8 mouse cellular contexts compared by ENCODE assay signal in genomic region chr11:52365143-52365542, GRCm38 (mm10). TPM values are rescaled to one million over a fixed set of nuclear protein-coding genes. Genes with fewer than 3 reads are reported as not detected.
DNase-seq lines count a peak whose midpoint lies in the region; ATAC-seq and TF ChIP-seq lines count a peak whose summit lies in the region.

No protein-coding gene starts in this region.

- no peak for TF ChIP-seq CTCF in G1E (IDR thresholded peaks at IDR 0.05; ENCODE audit: low read depth, low read length)

- peak overlapping the region; percentile 58; the same call in 1 of the 2 replicates for H3K4me3 ChIP-seq in G1E (ENCODE audit: low read depth, low read length)
- no peak overlapping the region for H3K4me3 ChIP-seq in neural tube, embryonic 15.5 days (replicated peaks)

- 0 out of 2 replicates have a peak overlapping the region, but pooled peaks have one; percentile 3 for H3K9ac ChIP-seq in neural tube, embryonic 15.5 days (replicated peaks)

- intact Hi-C loops in gastrocnemius, postnatal 14 days (cut with DNase I; ENCODE audit: low total_unique reads): no loop called here

- peaks cover 75% of the 10 kb centered on the region for H3K4me1 ChIP-seq in G1E (ENCODE audit: insufficient read depth, low read depth, low read length)
- H3K4me1 ChIP-seq in neural tube, embryonic 15.5 days: peaks cover 60% of the 10 kb centered on the region

- 95% methylated on average over 1 of the region's 1 CpGs for WGBS in neural tube, embryonic 15.5 days

- no peaks in the 10 kb centered on the region for H3K9me3 ChIP-seq in G1E (replicated peaks)
- no peaks in the 10 kb centered on the region for H3K9me3 ChIP-seq in neural tube, embryonic 15.5 days (replicated peaks)

- H3K27ac ChIP-seq in neural tube, embryonic 15.5 days (replicated peaks): no peak overlapping the region

- DNase-seq in embryo, embryonic 10 days (ENCODE audit: low spot score): peak; percentile 44
- no peak for DNase-seq in embryo, embryonic 9.5 days (ENCODE audit: extremely low spot score)
- no peak for DNase-seq in G1E (ENCODE audit: low spot score)
- DNase-seq in gastrocnemius, postnatal 14 days: peak; percentile 83
- peak; percentile 36 to 49 for DNase-seq in kidney, postnatal 4 days
- no peak for DNase-seq in ovary, adult 18-20 months (ENCODE audit: low spot score)
- DNase-seq in testis, postnatal 14 days (ENCODE audit: low spot score): no peak

- peaks cover 60% of the 10 kb centered on the region for H3K36me3 ChIP-seq in G1E (replicated peaks)
- H3K36me3 ChIP-seq in neural tube, embryonic 15.5 days: no peaks in the 10 kb centered on the region

- H3K27me3 ChIP-seq in G1E (ENCODE audit: insufficient read depth, low read length): no peaks in the 10 kb centered on the region
- no peaks in the 10 kb centered on the region for H3K27me3 ChIP-seq in neural tube, embryonic 15.5 days (replicated peaks)

- no peak for ATAC-seq in G1E (ENCODE audit: extremely low read depth, insufficient number of reproducible peaks, low FRiP score, poor library complexity, severe bottlenecking)
- no peak for ATAC-seq in neural tube, embryonic 15.5 days (ENCODE audit: low FRiP score)

- H3K4me2 ChIP-seq in neural tube, embryonic 15.5 days: no peak overlapping the region

RNA-seq across cellular contexts. Expression of gene Vdac1, which starts 4.5 kb away (rescaled TPM):
- total RNA-seq in G1E (2014; fragmentation: Nextera tagmentation) (117 and 127 TPM in 2 replicates), G1E (2017) (184 and 207 TPM in 2 replicates)
- 40.7 and 55.1 TPM in 2 replicates for polyA plus RNA-seq in G1E (2012)
- 1,000 to 10,000 TPM; 1,133 to 1,268 TPM for total RNA-seq in gastrocnemius, postnatal 14 days (2021)
- 362 and 402 TPM in 2 replicates for polyA plus RNA-seq in neural tube, embryonic 15.5 days (2015; fragmentation: Nextera tagmentation; extraction: Ambion mirVana)

RNA-seq across cellular contexts. Expression of gene 9530068E07Rik, which starts 31.1 kb away (rescaled TPM):
- 81.2 and 82.7 TPM in 2 replicates for total RNA-seq in G1E (2014; fragmentation: Nextera tagmentation)
- total RNA-seq in G1E (2017): 53.0 and 53.8 TPM in 2 replicates
- 136 TPM in 2 replicates for polyA plus RNA-seq in G1E (2012)
- 10 to 100 TPM; 57.9 to 62.0 TPM for total RNA-seq in gastrocnemius, postnatal 14 days (2021)
- 122 and 133 TPM in 2 replicates for polyA plus RNA-seq in neural tube, embryonic 15.5 days (2015; fragmentation: Nextera tagmentation; extraction: Ambion mirVana)

Comparison
In these comparisons a context has a peak if more than half of its experiments do, and no peak if none do; other contexts are left out.
1. DNase-seq: peak in embryo, embryonic 10 days (single experiment), gastrocnemius, postnatal 14 days (single experiment) and kidney, postnatal 4 days (2 of 2); none in embryo, embryonic 9.5 days (single experiment), G1E (single experiment), ovary, adult 18-20 months (single experiment) and testis, postnatal 14 days (single experiment).
2. RNA of gene Vdac1, which starts 4.5 kb away (total RNA-seq): 1,133 to 1,268 TPM in gastrocnemius, postnatal 14 days; 117 to 207 TPM in G1E; every median in the first group is over 4 times any median in the second.